Mouse (Mus musculus): Measurements from ENCODE around the gene Tmem235. TPM values are rescaled to one million over a fixed set of nuclear protein-coding genes. Genes with fewer than 3 reads are reported as not detected.

The Tmem235 gene
- polyA plus RNA-seq, 1 experiment from 2014 or later, result not detected

DNA sequence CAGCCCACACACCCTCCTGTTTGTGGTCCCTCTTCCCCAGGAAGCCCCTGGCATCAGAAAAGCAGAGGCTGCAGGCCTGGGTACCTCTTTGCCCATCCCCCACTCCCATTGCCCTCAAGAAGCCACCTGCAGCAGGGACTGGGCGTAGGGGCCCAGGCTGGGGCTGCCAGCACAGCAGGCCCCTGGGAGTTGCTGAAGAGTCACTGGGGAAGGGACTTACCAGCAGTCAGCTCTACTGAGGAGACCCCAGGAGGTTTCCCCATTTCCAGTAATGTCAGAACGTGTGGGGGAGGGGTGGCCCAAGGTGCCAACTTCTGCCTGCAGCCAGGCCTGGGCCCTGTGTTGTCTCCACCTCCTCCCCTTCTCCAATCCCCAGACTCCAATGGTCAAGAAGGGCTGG is 41.7 kb downstream of the Tmem235 start:
- H3K9me3 ChIP-seq (ENCODE audit: control insufficient read depth, low read length), result no peaks in the 10 kb centered on the region
- H3K4me3 ChIP-seq (ENCODE audit: low read depth, low read length), result no peak overlapping the region
- no peak overlapping the region for H3K9ac ChIP-seq (ENCODE audit: low read depth, low read length)
- 64% methylated on average over 2 of the region's 2 CpGs for WGBS
- H3K4me2 ChIP-seq (ENCODE audit: low read depth, low read length), result no peak overlapping the region
- no peaks in the 10 kb centered on the region for H3K4me1 ChIP-seq (ENCODE audit: control insufficient read depth, insufficient read depth, low read length)
- H3K27me3 ChIP-seq (replicated peaks; ENCODE audit: control insufficient read depth, insufficient read depth, low read length), result no peaks in the 10 kb centered on the region
- ATAC-seq (ENCODE audit: low read depth) (no peak), DNase-seq (ENCODE audit: low spot score) (no peak)
- no peak overlapping the region for H3K27ac ChIP-seq (replicated peaks; ENCODE audit: low read depth, low read length)
- no peaks in the 10 kb centered on the region for H3K36me3 ChIP-seq (ENCODE audit: control insufficient read depth, insufficient read depth, low read length)

DNA sequence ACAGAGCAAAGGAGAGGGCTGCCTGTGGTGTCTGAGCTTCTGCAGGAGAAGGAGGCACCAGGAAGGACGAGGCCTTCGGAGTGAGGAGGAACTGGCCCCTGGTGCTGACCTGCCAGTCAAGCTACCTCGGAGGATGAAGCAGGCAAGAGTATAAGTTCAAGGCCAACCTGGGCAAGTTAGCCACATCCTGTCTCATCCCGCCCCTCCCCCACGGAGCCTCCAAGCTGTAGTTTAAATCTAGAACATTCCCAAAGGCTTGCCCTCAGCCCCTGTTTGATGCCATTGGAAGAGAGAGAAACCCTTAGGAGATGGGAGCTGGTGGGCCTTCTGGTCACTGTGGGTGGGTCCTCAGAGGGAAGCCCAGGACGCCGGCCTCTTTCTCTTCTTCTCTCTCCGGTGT is 43.9 kb downstream of the Tmem235 start:
- 78% methylated on average over 8 of the region's 8 CpGs for WGBS

GRCm38 (mm10) chr11:117909337-117909736 is 48.8 kb downstream of the Tmem235 start:
- ATAC-seq (ENCODE audit: low read depth) (no peak), DNase-seq (ENCODE audit: low spot score) (no peak)
- H3K9me3 ChIP-seq (ENCODE audit: control insufficient read depth, low read length), result no peaks in the 10 kb centered on the region
- H3K9ac ChIP-seq (ENCODE audit: low read depth, low read length), result no peak overlapping the region
- WGBS, result 85% methylated on average over 8 of the region's 8 CpGs
- H3K4me2 ChIP-seq (ENCODE audit: low read depth, low read length), result no peak overlapping the region
- 0 out of 2 replicates have a peak, but pooled peaks cover 5% of the 10 kb centered on the region for H3K4me1 ChIP-seq (ENCODE audit: control insufficient read depth, insufficient read depth, low read length)
- H3K27ac ChIP-seq (replicated peaks; ENCODE audit: low read depth, low read length), result no peak overlapping the region
- no peak overlapping the region for H3K4me3 ChIP-seq (ENCODE audit: low read depth, low read length)
- H3K36me3 ChIP-seq (ENCODE audit: control insufficient read depth, insufficient read depth, low read length), result no peaks in the 10 kb centered on the region
- no peaks in the 10 kb centered on the region for H3K27me3 ChIP-seq (replicated peaks; ENCODE audit: control insufficient read depth, insufficient read depth, low read length)

More for the DNA sequence above, 43.9 kb downstream of the Tmem235 start:
- Histone ChIP-seq H3K27ac (replicated peaks; ENCODE audit: low read depth, low read length) (no peak overlapping the region), H3K36me3 (ENCODE audit: control insufficient read depth, insufficient read depth, low read length) (no peaks in the 10 kb centered on the region), H3K4me2 (ENCODE audit: low read depth, low read length) (no peak overlapping the region), H3K27me3 (replicated peaks; ENCODE audit: control insufficient read depth, insufficient read depth, low read length) (no peaks in the 10 kb centered on the region), H3K4me3 (ENCODE audit: low read depth, low read length) (no peak overlapping the region), H3K9ac (ENCODE audit: low read depth, low read length) (no peak overlapping the region), H3K9me3 (ENCODE audit: control insufficient read depth, low read length) (no peaks in the 10 kb centered on the region), H3K4me1 (ENCODE audit: control insufficient read depth, insufficient read depth, low read length) (no peaks in the 10 kb centered on the region)
- no peak for DNase-seq (ENCODE audit: low spot score)
- ATAC-seq (ENCODE audit: low read depth), result no peak

- Histone ChIP-seq H3K9me3 (ENCODE audit: control insufficient read depth, low read length) (peaks cover 10% of the 10 kb centered on the region), H3K9ac (ENCODE audit: low read depth, low read length) (0 out of 2 replicates have a peak overlapping the region, but pooled peaks have one; percentile 14), H3K4me2 (ENCODE audit: low read depth, low read length) (peak overlapping the region; percentile 32; the same call in 1 of the 2 replicates), H3K27ac (replicated peaks; ENCODE audit: low read depth, low read length) (no peak overlapping the region), H3K4me3 (ENCODE audit: low read depth, low read length) (no peak overlapping the region), H3K36me3 (ENCODE audit: control insufficient read depth, insufficient read depth, low read length) (no peaks in the 10 kb centered on the region), H3K4me1 (ENCODE audit: control insufficient read depth, insufficient read depth, low read length) (0 out of 2 replicates have a peak, but pooled peaks cover 5% of the 10 kb centered on the region), H3K27me3 (replicated peaks; ENCODE audit: control insufficient read depth, insufficient read depth, low read length) (no peaks in the 10 kb centered on the region)
- ATAC-seq (ENCODE audit: low read depth) (peak; percentile 93), DNase-seq (ENCODE audit: low spot score) (peak; percentile 80)
- 34% methylated on average over 13 of the region's 13 CpGs for WGBS
Measured at GRCm38 (mm10) chr11:117912684-117913352, 52.3 kb downstream of the Tmem235 start.

DNA sequence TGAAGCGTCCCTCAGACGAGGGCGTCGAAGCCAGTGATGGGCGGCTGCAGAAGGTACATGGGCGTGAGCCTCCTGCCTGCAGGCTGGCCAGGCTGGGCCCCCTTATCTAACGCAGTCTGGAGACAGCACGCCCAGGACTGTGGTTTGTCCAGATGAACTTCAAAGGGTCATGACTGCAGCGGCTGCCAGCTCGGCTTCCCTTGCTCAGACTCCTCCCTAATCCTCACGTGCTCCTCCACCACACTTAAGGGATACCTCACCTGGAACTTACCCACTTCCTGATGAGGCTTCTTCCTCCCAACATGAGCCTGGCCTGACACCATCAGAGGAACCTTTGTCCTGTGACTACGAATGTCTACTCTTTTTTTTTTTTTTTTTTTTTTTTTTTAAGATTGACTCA is 54.0 kb downstream of the Tmem235 start:
- DNase-seq (ENCODE audit: low spot score) (no peak), ATAC-seq (ENCODE audit: low read depth) (no peak)
- H3K4me1 ChIP-seq (ENCODE audit: control insufficient read depth, insufficient read depth, low read length), result 0 out of 2 replicates have a peak, but pooled peaks cover 5% of the 10 kb centered on the region
- H3K4me2 ChIP-seq (ENCODE audit: low read depth, low read length), result no peak overlapping the region
- WGBS, result 65% methylated on average over 12 of the region's 12 CpGs
- no peak overlapping the region for H3K9ac ChIP-seq (ENCODE audit: low read depth, low read length)
- no peaks in the 10 kb centered on the region for H3K36me3 ChIP-seq (ENCODE audit: control insufficient read depth, insufficient read depth, low read length)
- H3K27ac ChIP-seq (replicated peaks; ENCODE audit: low read depth, low read length), result no peak overlapping the region
- no peak overlapping the region for H3K4me3 ChIP-seq (ENCODE audit: low read depth, low read length)
- no peaks in the 10 kb centered on the region for H3K27me3 ChIP-seq (replicated peaks; ENCODE audit: control insufficient read depth, insufficient read depth, low read length)
- H3K9me3 ChIP-seq (ENCODE audit: control insufficient read depth, low read length), result peaks cover 10% of the 10 kb centered on the region

Other genes with a start within 250 kb of the Tmem235 start
- gene Tnrc6c, start 206.5 kb upstream of the Tmem235 start, polyA plus RNA-seq (2014; fragmentation: Nextera tagmentation; extraction: Ambion mirVana), result 15.2 and 16.3 TPM in 2 replicates
- 1.1 and 1.3 TPM in 2 replicates for gene Tmc8, start 78.7 kb upstream of the Tmem235 start, polyA plus RNA-seq (2014; fragmentation: Nextera tagmentation; extraction: Ambion mirVana)
- gene Tmc6, start 78.6 kb upstream of the Tmem235 start, polyA plus RNA-seq (2014; fragmentation: Nextera tagmentation; extraction: Ambion mirVana), result 16.5 and 17.6 TPM in 2 replicates
- not detected in 2 replicates for gene 6030468B19Rik, start 63.1 kb upstream of the Tmem235 start, polyA plus RNA-seq (2014; fragmentation: Nextera tagmentation; extraction: Ambion mirVana)
- 0.25 and 0.86 TPM in 2 replicates for gene Gm20708, start 51.1 kb upstream of the Tmem235 start, polyA plus RNA-seq (2014; fragmentation: Nextera tagmentation; extraction: Ambion mirVana)
- gene Syngr2, start 51.1 kb upstream of the Tmem235 start, polyA plus RNA-seq (2014; fragmentation: Nextera tagmentation; extraction: Ambion mirVana), result 74.0 and 78.6 TPM in 2 replicates
- gene Afmid, start 34.8 kb upstream of the Tmem235 start, polyA plus RNA-seq (2014; fragmentation: Nextera tagmentation; extraction: Ambion mirVana), result 4.5 and 5.5 TPM in 2 replicates
- 108 and 119 TPM in 2 replicates for gene Tk1, start 34.7 kb upstream of the Tmem235 start, polyA plus RNA-seq (2014; fragmentation: Nextera tagmentation; extraction: Ambion mirVana)
- gene Birc5, start 11.5 kb upstream of the Tmem235 start, polyA plus RNA-seq (2014; fragmentation: Nextera tagmentation; extraction: Ambion mirVana), result 229 and 265 TPM in 2 replicates
- 3.7 and 4.2 TPM in 2 replicates for gene Tha1, start 12.7 kb downstream of the Tmem235 start, polyA plus RNA-seq (2014; fragmentation: Nextera tagmentation; extraction: Ambion mirVana)
- 6.8 and 8.3 TPM in 2 replicates for gene Socs3, start 109.3 kb downstream of the Tmem235 start, polyA plus RNA-seq (2014; fragmentation: Nextera tagmentation; extraction: Ambion mirVana)
- gene Pgs1, start 125.5 kb downstream of the Tmem235 start, polyA plus RNA-seq (2014; fragmentation: Nextera tagmentation; extraction: Ambion mirVana), result 31.0 and 34.7 TPM in 2 replicates

Data from embryonic facial prominence, embryonic 14.5 days (tissue).